Mouse (Mus musculus) 3134 (cell line): ENCODE measurements around the gene Marcksl1.

Experiments
- DNase-seq: peaks from one replicate; pipeline ENCODE4 v3.0.0-alpha.2; 2011; ENCODE audit warnings: low spot score; ENCODE audit not compliant: insufficient read length; ENCODE audit errors: extremely low read depth

Marcksl1 gene

DNA sequence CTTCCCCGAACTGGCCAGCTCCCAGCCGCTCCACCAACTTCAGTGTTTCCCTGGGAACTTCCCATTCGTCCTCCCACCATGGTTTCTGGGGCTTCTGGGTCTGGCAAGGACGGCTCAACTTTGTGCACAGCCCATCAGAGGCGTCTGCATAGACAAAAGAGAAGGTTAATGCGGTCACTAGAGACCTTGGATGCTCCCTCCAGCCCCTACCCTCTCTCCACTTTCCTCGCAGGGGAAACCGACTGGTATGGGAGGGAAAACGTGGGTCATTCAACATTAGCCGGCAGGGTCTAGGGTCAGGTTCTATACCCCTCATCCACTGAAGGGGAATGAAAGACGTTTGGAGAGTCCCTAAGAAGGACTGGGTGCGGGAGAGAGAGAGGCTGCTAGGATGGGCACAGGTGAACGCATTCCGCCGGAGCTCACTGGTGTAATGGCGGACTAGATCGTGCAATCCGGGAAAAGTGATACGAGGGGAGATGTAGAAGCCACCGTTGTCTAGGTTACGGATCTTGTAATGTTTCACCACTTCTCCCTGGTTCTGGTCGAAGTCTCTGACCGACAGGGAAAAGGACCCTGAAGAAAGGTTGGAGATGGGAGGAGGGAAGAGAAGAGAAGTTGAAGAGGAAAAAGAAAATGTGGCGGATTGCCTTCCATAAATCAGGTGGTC lies 42.6 kb downstream of the Marcksl1 start:
- no peak for DNase-seq

DNA sequence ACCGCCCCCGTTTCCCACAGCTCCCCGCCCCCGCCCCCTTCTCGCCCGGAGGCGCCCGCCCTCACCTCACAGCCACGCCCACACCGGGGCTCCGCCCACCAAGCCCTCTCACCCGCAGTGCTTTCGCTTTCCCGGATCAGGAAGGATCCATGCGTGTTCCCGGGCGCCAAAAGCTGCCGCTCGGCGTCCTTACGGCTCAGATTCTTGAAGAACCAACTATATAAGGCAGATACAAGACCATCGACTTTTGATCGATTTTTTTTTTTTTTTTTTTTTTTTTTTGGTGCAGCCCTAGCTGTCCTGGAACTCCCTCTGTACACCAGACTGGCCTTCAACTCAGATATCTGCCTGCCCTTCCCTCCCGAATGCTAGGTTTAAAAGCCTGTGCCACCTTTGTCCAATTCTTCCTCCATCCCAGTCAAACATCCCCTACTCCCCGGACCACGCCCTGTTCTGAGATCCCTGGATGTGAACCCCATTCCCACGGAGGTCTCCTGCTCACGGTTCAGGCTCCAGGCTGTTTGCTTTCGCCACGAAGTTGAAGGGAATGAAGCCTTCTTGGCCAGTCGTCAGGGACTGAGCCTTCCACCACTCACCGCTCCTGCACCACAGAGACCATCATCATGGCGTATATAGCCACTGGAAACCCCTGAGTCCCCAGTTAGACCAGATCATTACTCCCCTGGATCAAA lies 43.3 kb downstream of the Marcksl1 start:
- DNase-seq: peak; percentile 77

DNA sequence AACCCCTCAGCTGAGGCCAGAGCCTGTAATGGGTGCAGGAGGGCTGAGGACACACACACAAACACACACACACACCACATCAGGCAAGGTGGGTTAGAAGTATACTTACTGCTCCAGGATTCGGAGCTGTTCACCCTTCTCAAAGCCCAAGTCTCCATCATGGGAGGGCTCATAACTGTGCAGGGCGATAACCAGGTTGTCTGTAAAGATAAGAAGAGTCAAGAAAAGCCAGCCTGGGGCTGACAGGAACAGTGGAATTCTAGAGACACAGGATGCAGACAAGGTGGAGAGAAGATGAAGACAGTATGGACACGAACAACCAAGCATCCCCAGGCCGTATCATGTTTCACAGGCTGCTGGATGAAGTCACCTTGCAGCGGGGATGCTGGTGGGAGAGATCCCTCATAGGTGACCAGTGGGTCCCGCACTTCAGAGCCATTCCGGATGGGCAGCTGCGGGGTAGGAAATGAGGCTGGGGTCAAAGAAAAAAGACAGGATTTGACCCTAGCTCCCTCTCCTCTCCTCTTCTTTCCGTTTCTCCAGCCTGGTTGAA lies 44.0 kb downstream of the Marcksl1 start:
- no peak for DNase-seq

DNA sequence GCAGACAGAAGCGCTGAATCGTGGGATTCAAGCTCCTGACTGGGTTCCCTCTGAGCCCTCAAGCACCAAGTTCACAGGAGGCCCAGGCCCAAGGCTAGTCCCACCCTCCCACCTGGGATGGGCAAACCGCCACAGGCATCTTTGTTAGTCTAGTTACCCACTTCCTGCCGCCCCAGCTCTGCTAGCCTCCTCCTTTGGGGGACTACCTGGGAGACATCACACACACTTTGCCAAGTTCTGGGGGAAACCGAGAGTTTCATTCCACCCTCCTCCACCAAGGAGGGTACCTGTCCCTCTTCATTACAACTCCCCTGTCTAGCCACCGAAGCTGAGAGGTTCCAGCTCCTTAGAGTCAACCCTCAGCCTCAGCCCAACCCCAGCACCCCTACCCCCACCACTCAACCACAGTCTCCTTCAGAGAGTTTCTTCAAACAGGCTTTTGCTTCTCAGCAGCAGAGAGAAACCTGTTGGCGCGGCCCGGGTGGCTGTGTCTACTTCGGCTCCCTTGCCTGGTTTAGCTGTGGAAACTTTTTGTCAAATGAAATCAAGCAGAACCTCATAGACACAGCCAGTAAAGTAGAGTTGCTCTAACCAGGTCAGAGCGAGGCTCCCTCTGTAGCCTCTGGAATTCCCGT lies 45.1 kb downstream of the Marcksl1 start:
- DNase-seq: no peak

DNA sequence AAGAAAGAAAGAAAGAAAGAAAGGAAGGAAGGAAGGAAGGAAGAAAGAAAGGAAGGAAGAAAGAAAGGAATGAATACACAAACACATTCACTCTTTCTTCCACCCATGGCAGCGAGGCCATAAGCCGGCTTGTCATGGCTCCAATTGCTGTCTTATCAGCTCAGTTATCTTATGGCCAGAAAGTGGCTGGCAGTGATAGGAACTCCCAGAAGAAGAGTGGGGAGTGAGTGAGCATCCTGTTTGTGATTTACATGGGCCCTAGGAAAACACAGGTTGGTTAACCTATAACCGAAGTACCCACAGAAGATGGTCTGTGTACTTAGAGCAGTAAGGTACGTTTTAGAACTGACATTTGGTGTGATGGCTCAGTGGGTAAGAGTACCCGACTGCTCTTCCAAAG lies 47.8 kb downstream of the Marcksl1 start:
- DNase-seq: no peak

DNA sequence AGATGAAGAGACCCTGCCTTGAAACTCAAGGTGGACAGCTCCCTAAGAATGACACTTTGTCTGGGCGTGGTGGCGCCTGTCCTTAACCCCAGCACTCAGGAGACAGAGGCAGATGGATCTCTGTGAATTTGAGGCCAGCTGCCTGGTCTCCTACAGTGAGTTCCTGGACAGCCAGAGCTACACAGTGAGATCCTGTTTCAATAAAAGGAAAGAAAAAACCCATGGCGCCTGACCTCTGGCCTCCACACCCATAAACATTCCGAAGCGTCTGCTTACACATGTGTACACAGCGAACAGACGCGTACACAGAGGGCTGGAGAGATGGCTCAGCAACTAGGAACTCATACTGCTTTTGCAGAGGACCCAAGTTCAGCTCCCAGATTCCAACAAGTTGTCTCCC lies 50.3 kb downstream of the Marcksl1 start:
- DNase-seq: no peak

DNA sequence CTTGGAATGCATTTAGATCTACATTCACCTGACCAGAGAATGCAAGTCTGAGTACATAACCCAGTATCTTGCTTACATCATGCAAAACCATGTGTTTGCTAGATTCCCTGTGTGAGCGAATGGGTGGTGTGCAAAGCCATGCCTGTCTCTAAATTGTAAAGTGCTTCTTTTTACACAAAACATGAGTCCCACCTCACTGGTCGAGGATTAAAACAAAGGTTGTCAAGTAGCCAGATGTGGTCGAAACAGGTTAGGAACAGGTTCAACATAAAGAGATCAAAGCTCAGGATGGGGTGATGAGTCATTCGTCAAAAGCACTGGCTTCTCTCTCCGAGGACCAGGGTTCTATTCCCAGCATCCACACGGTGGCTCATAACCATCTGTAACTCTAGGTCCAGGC lies 51.8 kb downstream of the Marcksl1 start:
- no peak for DNase-seq
